Mouse (Mus musculus) CH12.LX (cell line): Measurements from ENCODE around the gene Tcf21. TPM values are rescaled to one million over a fixed set of nuclear protein-coding genes. Genes with fewer than 3 reads are reported as not detected.

Experiments used
- DNase-seq: peaks from one replicate; pipeline ENCODE4 v3.0.0-alpha.2; 2013; ENCODE audit errors: extremely low read depth
- H3K27ac ChIP-seq: 2 replicates; pipeline ENCODE4 v1.5.1; 2012; ENCODE audit warnings: low read depth, mild to moderate bottlenecking, control low read depth, moderate library complexity; ENCODE audit not compliant: insufficient read depth
- H3K27me3 ChIP-seq: replicated peaks from 2 replicates; pipeline ENCODE3; 2012; ENCODE audit warnings: inconsistent platforms
- H3K36me3 ChIP-seq, 2 experiments: replicated peaks in 1 of 2; 2 replicates each; pipeline versions ENCODE3 to v1.6.1; 2012; ENCODE audit warnings: inconsistent platforms in 1 of 2, low read length in 1 of 2, mild to moderate bottlenecking in 1 of 2, mixed read lengths in 1 of 2, moderate library complexity in 1 of 2; ENCODE audit not compliant: control insufficient read depth in 1 of 2, insufficient read depth in 1 of 2
- H3K4me1 ChIP-seq, 2 experiments: 2 replicates each; pipeline ENCODE4 v1.6.1; 2012; ENCODE audit warnings: inconsistent platforms in 1 of 2, moderate library complexity in 1 of 2; ENCODE audit not compliant: insufficient read depth in 2 of 2, control insufficient read depth in 1 of 2
- H3K4me2 ChIP-seq: 2 replicates; pipeline ENCODE4 v1.6.1; 2012; ENCODE audit warnings: low read depth, mild to moderate bottlenecking, control low read depth; ENCODE audit not compliant: poor library complexity, insufficient read depth, severe bottlenecking
- H3K4me3 ChIP-seq, 3 experiments: fragments of 150-350 bp in 1 of 3; sonication (generic) in 1 of 3; replicated peaks in 1 of 3; 2 replicates each; pipeline versions ENCODE3 to v1.5.1; 2011 to 2012; ENCODE audit warnings: low read depth in 2 of 3, low read length in 2 of 3, mild to moderate bottlenecking in 2 of 3, moderate library complexity in 2 of 3, control low read depth in 1 of 3, improper control_type of control experiment in 1 of 3, inconsistent platforms in 1 of 3, mixed read lengths in 1 of 3; ENCODE audit not compliant: poor library complexity in 1 of 3
- H3K79me2 ChIP-seq: replicated peaks from 2 replicates; pipeline ENCODE4 v1.6.1; 2012; ENCODE audit warnings: mild to moderate bottlenecking, moderate library complexity; ENCODE audit not compliant: control insufficient read depth, poor library complexity, insufficient read depth, severe bottlenecking; ENCODE audit errors: extremely low read depth
- H3K9ac ChIP-seq: 2 replicates; pipeline ENCODE4 v1.6.1; 2012; ENCODE audit warnings: low read depth, mild to moderate bottlenecking, control low read depth, moderate library complexity; ENCODE audit not compliant: insufficient read depth
- H3K9me3 ChIP-seq: replicated peaks from 2 replicates; pipeline ENCODE3; 2012; ENCODE audit warnings: low read length, inconsistent platforms, mixed read lengths
- BHLHE40 ChIP-seq: IDR thresholded peaks from 2 replicates; pipeline ENCODE4 v1.6.1; 2011; ENCODE audit warnings: mild to moderate bottlenecking, low read depth, low read length, improper control_type of control experiment
- E2F4 ChIP-seq: IDR thresholded peaks from 2 replicates; pipeline ENCODE4 v1.6.1; 2011; ENCODE audit warnings: low read depth, low read length, improper control_type of control experiment; ENCODE audit not compliant: insufficient replicate concordance
- ELF1 ChIP-seq: IDR thresholded peaks from 2 replicates; pipeline ENCODE4 v1.6.1; 2014; ENCODE audit warnings: low read depth, mild to moderate bottlenecking, inconsistent platforms, low read length, improper control_type of control experiment
- EP300 ChIP-seq: IDR thresholded peaks from 2 replicates; pipeline ENCODE4 v1.6.1; 2011; ENCODE audit warnings: low read length, improper control_type of control experiment
- GABPA ChIP-seq: IDR thresholded peaks from 2 replicates; pipeline ENCODE4 v1.6.1; 2012; ENCODE audit warnings: low read depth, low read length, improper control_type of control experiment, inconsistent platforms; ENCODE audit not compliant: insufficient replicate concordance
- HCFC1 ChIP-seq: IDR thresholded peaks from 2 replicates; pipeline ENCODE4 v1.6.1; 2012; ENCODE audit warnings: low read depth, mild to moderate bottlenecking, inconsistent platforms, low read length, improper control_type of control experiment
- JUN ChIP-seq: IDR thresholded peaks from 2 replicates; pipeline ENCODE4 v1.6.1; 2011; ENCODE audit warnings: low read depth, mild to moderate bottlenecking, low read length, improper control_type of control experiment, moderate library complexity; ENCODE audit not compliant: insufficient read depth
- JUND ChIP-seq: conservative IDR thresholded peaks from 2 replicates; pipeline ENCODE4 v1.6.1; 2011; ENCODE audit warnings: low read depth, low read length, improper control_type of control experiment
- KAT2A ChIP-seq: IDR thresholded peaks from 2 replicates; pipeline ENCODE4 v1.6.1; 2012; ENCODE audit warnings: low read length, improper control_type of control experiment, inconsistent platforms; ENCODE audit not compliant: insufficient replicate concordance
- MAFK ChIP-seq: IDR thresholded peaks from 2 replicates; pipeline ENCODE4 v1.6.1; 2011; ENCODE audit warnings: low read length, improper control_type of control experiment; ENCODE audit not compliant: insufficient replicate concordance
- MAX ChIP-seq: IDR thresholded peaks from 2 replicates; pipeline ENCODE4 v1.6.1; 2011; ENCODE audit warnings: low read length, improper control_type of control experiment
- MAZ ChIP-seq: IDR thresholded peaks from 2 replicates; pipeline ENCODE4 v1.6.1; 2012; ENCODE audit warnings: low read depth, mild to moderate bottlenecking, inconsistent platforms, low read length, improper control_type of control experiment, moderate library complexity
- MXI1 ChIP-seq: IDR thresholded peaks from 2 replicates; pipeline ENCODE4 v1.6.1; 2011; ENCODE audit warnings: mild to moderate bottlenecking, low read depth, low read length, improper control_type of control experiment
- NELFE ChIP-seq: IDR thresholded peaks from 2 replicates; pipeline ENCODE4 v1.6.1; 2011; ENCODE audit warnings: low read depth, low read length, improper control_type of control experiment
- PAX5 ChIP-seq: IDR thresholded peaks from 2 replicates; pipeline ENCODE4 v1.6.1; 2012; ENCODE audit warnings: low read length, inconsistent platforms, mixed read lengths
- POLR2A ChIP-seq: IDR thresholded peaks from 2 replicates; pipeline ENCODE4 v1.6.1; 2011; ENCODE audit warnings: low read depth, mild to moderate bottlenecking, improper control_type of control experiment, low read length
- RAD21 ChIP-seq: IDR thresholded peaks from 2 replicates; pipeline ENCODE4 v1.6.1; 2011; ENCODE audit warnings: low read depth, mild to moderate bottlenecking, low read length, improper control_type of control experiment, moderate library complexity
- SMC3 ChIP-seq: IDR thresholded peaks from 2 replicates; pipeline ENCODE4 v1.6.1; 2011; ENCODE audit warnings: low read depth, low read length, improper control_type of control experiment
- TBP ChIP-seq: conservative IDR thresholded peaks from 2 replicates; pipeline ENCODE4 v1.6.1; 2011; ENCODE audit warnings: low read depth, low read length, improper control_type of control experiment
- UBTF ChIP-seq: IDR thresholded peaks from 2 replicates; pipeline ENCODE4 v1.6.1; 2012; ENCODE audit warnings: low read depth, mild to moderate bottlenecking, inconsistent platforms, low read length, improper control_type of control experiment, moderate library complexity
- USF2 ChIP-seq: conservative IDR thresholded peaks from 2 replicates; pipeline ENCODE4 v1.6.1; 2011; ENCODE audit warnings: low read depth, low read length, improper control_type of control experiment
- ZMIZ1 ChIP-seq: IDR thresholded peaks from 2 replicates; pipeline ENCODE4 v1.6.1; 2012; ENCODE audit warnings: low read depth, mild to moderate bottlenecking, inconsistent platforms, low read length, improper control_type of control experiment
- ZNF384 ChIP-seq: IDR thresholded peaks from 2 replicates; pipeline ENCODE4 v1.6.1; 2012; ENCODE audit warnings: low read depth, low read length, improper control_type of control experiment, inconsistent platforms
- dilution Hi-C: fragments of 300-500 bp; cut with MboI; formaldehyde crosslinking; loops from 2 replicates; pipeline ENCODE4 v1.14.3; 2020; ENCODE audit warnings: low sequenced_read_pairs; ENCODE audit not compliant: extremely low pct_unique_long_range_greater_than_20kb, extremely low pct_ligation_motif_present
- in situ Hi-C: fragments of 300-500 bp; cut with MboI; formaldehyde crosslinking; loops from 3 replicates; pipeline ENCODE4 v1.14.3; 2019; ENCODE audit warnings: low sequenced_read_pairs, low pct_ligation_motif_present, low pct_unique_long_range_greater_than_20kb, mixed read lengths
- polyA plus RNA-seq: library from polyadenylated mRNA; unstranded; fragments of >175 nt; gene quantifications from 2 replicates; pipeline ENCODE4 v1.2.1, GENCODE M21; 2012; ENCODE audit warnings: low read depth; ENCODE audit not compliant: insufficient read length
- total RNA-seq, 2 experiments: library from RNA; depleted of rRNA; stranded (reverse); fragments of 300-350 nt in 1 of 2; fragments of >200 nt in 1 of 2; gene quantifications; 2 replicates each; pipeline ENCODE4 v1.2.3; 2012 to 2014

Tcf21 gene
- total and polyA plus RNA-seq, 3 experiments, result not detected

DNA sequence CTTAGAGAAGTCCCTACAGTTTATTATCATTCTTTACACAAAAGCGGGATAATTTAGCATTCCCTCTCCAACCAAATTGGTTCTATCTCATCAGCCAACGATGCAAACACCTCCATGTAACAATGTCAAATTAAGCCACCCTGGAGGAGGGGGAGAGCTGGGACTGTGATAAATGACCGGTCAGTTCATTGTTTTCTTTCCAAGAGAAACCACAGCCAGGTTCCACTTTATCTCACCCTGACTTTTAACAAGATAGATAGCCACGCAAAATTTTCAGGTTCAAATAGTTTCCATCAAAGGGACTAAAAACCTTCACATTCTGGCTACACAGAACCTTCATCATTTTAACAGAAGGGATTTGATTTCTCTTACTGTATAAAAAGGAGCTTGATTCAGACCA, 22.1 kb upstream of the Tcf21 start:
- H3K27me3 ChIP-seq, result no peaks in the 10 kb centered on the region

DNA sequence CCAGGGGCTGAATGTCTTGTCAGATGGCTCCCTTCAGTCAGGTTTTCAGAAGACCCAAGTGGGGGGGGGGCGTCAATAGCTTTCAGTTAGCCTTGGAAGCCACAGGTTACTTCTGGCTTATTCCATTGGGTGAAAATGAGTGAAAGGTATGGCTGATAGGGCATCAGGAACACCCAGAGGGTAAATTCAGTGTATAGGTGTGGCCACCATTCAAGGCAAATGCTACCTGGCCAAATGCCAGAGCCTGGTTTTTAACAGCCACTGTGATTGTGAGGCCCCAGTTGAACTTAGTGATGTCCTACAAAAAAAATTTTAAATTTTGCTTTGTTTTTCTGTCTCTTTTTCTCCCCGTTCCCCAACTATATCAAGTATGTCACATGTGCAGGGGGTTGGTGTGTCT, 6.3 kb upstream of the Tcf21 start:
- Histone ChIP-seq H3K79me2 (no peaks in the 10 kb centered on the region), H3K9me3 (no peaks in the 10 kb centered on the region), H3K4me2 (no peak overlapping the region), H3K4me1 (no peaks in the 10 kb centered on the region), H3K36me3 (no peaks in the 10 kb centered on the region), H3K9ac (no peak overlapping the region), H3K27ac (no peak overlapping the region), H3K27me3 (no peaks in the 10 kb centered on the region)
- in situ Hi-C loops, result no loop called here
- no peak for DNase-seq
- dilution Hi-C loops, result no loop called here
- TF ChIP-seq TBP, result no peak
- no peak for TF ChIP-seq POLR2A
- no peak for TF ChIP-seq EP300
- no peak for TF ChIP-seq MAX
- no peak for TF ChIP-seq SMC3
- no peak for TF ChIP-seq MAFK
- TF ChIP-seq ELF1, result no peak
- TF ChIP-seq, all 38 proteins: peak for 0
- H3K4me3 ChIP-seq, result no peak overlapping the region

More for the DNA sequence above, 22.1 kb upstream of the Tcf21 start:
- DNase-seq, result no peak
- Histone ChIP-seq H3K4me1 (no peaks in the 10 kb centered on the region), H3K4me3 (no peak overlapping the region), H3K36me3 (no peaks in the 10 kb centered on the region), H3K27ac (no peak overlapping the region), H3K4me2 (no peak overlapping the region), H3K79me2 (no peaks in the 10 kb centered on the region), H3K9ac (no peak overlapping the region), H3K9me3 (no peaks in the 10 kb centered on the region)
- dilution Hi-C loops, result no loop called here
- in situ Hi-C loops, result no loop called here
- TF ChIP-seq PAX5 (no peak), MAZ (no peak), MXI1 (no peak), NELFE (no peak), MAFK (no peak), MAX (no peak), USF2 (no peak), HCFC1 (no peak), JUND (no peak), EP300 (no peak)

DNA sequence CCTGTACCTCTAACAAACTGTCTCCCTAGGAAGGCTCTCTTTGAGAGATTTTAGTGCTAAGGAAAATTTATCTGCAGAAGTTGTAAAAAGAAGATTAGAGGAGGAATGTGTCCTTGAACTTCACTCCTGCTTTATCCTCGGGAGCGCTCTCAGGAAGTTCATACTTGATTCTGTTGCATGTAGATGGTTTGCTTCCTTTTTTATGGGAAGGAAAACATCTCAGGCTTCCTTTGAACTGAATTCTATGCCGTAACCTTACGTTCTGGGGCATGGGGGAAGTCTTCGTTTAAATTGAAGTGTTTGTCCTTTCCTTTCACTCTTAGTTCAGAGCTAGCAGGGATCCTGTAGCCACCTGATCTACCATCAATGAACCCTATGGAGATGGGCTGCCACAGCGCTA, 2.9 kb upstream of the Tcf21 start:
- H3K9me3 ChIP-seq, result no peaks in the 10 kb centered on the region
- no peak overlapping the region for H3K9ac ChIP-seq
- no peak for DNase-seq
- H3K36me3 ChIP-seq, result no peaks in the 10 kb centered on the region
- in situ Hi-C loops, result no loop called here
- no peaks in the 10 kb centered on the region for H3K79me2 ChIP-seq
- no peak for TF ChIP-seq ZNF384
- no peak for TF ChIP-seq ZMIZ1
- TF ChIP-seq UBTF, result no peak
- no peak for TF ChIP-seq RAD21
- no peak for TF ChIP-seq GABPA
- TF ChIP-seq SMC3, result no peak
- TF ChIP-seq E2F4, result no peak
- no peak for TF ChIP-seq ELF1
- no peak for TF ChIP-seq KAT2A
- TF ChIP-seq JUND, result no peak
- TF ChIP-seq BHLHE40, result no peak
- no peak for TF ChIP-seq JUN
- dilution Hi-C loops, result no loop called here
- no peak overlapping the region for H3K27ac ChIP-seq
- H3K4me1 ChIP-seq, result no peaks in the 10 kb centered on the region
- H3K4me2 ChIP-seq, result no peak overlapping the region
- no peak overlapping the region for H3K4me3 ChIP-seq
- no peaks in the 10 kb centered on the region for H3K27me3 ChIP-seq
